Mouse (Mus musculus) cerebellum, postnatal 14 days (tissue): ENCODE results near the gene Inpp5e.

Source experiments
- DNase-seq, 2 experiments: peaks; one replicate each; pipeline ENCODE4 v3.0.0; 2021; ENCODE audit warnings: mixed read lengths in 2 of 2

The Inpp5e gene

GRCm38 (mm10) chr2:26359983-26360382 is 49.0 kb downstream of the Inpp5e start:
- peak; percentile 41 to 64 for DNase-seq

DNA sequence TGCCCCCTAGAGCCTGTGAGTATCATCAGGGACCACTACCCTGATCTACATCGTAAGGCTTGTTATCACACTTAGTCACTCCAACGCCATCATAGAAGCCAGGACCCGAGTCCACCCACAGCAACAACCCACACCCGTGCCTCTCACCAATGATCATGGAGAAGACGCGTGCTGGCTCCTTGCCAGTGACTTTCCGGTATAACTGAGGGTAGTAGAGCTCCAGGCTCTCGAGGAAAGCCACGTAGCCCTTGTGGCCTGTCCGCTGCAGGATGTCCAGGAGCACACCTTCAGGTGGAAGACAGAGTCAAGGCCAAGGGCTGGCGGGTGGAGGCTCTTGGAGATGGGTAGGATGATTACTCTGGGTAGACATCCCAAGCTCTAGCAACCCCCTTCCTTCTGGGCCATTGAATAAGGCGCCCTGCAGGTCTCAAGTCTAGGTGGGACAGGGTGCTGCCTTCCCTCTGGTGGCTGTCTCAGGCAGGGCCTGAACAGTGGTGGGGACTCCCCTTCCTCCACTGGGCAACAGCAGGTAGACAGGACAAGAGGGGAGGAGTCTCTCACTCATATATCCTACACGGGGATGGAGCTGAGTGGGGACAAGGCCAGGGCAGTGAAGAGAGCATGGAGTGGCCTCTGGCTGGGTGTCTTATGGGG is 50.2 kb downstream of the Inpp5e start:
- peak in 1 of 2 experiments; percentile 21 for DNase-seq

- peak; percentile 34 to 54 for DNase-seq
Observed at GRCm38 (mm10) chr2:26357484-26357883, 51.5 kb downstream of the Inpp5e start.

GRCm38 (mm10) chr2:26356678-26357077 is 52.3 kb downstream of the Inpp5e start:
- DNase-seq = no peak

DNA sequence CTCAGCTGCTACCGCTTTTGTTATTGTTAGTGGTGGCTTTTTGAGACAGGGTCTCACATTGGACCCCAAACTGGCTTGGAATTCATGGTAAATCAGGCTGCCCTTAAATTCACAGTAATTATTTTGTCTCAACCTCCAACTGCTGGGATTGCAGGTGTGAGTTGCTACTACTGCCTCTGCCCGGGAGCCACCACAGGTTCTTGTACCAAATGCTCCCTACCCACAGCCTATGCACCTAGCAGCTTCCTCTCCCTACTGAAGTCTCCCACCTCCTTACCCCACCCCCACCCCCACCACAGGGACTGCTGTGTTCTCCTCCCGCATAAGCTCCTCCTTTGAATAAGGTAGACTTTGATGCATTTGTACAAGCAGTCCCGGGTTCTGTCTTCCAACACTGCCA is 52.8 kb downstream of the Inpp5e start:
- no peak for DNase-seq

DNA sequence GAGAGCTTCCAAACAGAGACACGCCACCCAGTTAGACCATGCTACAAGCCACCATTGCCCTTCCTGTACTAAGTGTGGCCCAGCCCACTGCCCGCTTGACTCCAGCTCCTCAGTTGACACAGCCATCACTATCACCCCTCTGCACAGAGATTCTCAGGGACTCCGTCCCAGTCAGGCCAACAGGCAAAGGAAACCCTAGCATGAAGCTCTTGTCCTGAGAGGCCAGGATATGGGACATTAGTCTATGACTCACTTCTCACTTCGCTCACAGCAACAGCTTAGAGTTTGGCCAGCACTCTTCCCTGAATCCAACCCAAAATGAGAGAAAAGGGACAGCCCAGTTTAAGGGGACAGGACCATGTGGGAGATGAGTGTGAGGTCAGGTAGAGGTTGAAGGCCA is 54.6 kb downstream of the Inpp5e start:
- DNase-seq = no peak

DNA sequence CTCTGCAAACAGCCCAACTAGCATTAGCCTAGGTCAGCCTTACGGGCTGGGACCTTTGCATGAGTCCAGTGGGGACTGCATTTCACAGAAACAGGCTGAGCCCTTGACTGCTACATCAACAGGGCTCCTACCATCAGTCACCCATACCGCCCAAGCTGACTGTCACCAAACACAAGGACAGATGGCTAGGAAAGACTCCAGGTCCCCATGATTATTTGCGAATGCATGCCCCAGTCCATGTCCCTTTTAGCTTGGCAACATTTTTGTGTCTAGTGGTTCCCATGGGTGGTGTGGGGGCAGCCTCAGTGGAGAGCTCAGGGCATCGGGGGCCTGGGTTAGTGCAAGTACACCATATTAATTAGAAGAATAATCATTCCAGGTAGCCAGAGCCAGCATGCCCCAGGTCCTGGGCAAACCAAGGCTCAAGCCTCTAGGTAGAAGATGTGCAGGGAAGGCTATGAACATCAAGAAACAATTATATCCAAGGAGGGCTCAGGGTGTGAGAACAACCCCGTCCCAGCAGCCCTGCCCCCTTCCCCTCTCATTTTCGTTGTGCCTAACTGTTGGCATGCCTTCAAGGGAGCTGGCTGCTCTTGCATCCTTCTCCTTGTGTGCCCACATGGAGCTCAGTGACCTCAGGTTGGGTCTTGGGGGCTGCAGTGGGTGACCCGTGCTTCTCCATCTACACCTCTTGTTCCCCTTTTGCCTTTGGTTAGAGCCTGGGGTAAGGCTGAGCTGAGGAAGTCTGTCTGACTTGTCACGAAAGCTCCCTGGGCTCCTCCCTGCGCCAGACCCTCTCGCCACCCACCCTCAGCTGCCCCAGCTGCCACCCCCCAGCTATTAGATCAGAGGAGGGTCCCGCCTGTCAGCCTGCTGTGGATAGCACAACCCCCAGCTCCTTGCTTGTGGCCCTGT is 55.7 kb downstream of the Inpp5e start:
- DNase-seq = peak; percentile 48 to 61

DNA sequence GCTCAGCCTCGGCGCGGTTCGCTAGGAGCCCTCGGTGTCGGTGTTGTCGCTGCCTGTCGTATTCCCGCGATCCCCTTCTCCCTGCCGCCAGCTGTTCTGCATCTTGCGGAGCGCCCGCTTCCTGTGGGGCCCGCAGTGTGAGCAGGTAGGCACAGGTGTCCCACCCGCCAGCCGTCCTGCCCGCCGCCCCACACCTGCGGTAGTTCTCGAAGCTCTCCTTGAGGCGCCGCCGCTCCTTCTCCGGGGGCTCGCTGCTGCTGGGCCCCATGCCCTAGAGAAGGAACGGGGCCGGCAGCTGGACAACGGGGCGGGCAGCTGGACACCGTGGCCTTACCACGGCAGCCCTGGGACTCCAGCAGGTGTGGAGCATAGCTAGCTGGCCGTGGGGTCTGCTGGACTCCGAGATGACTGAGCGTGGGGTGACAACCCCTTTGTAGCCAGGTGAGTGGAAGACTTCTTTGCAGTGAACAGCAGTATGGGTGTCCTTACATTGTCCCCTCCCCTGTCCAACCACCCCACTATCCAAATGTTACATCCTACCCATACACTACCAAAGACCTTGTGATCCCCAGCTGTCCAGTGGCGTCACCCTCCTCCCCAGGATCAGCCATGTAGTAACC is 56.6 kb downstream of the Inpp5e start:
- peak in 1 of 2 experiments; percentile 73 for DNase-seq

- peak; percentile 97 for DNase-seq
Observed at GRCm38 (mm10) chr2:26351358-26352290, 57.4 kb downstream of the Inpp5e start, which contains the start of gene Dnlz. Gene Dnlz (minus strand): TSS chr2:26352110.

DNA sequence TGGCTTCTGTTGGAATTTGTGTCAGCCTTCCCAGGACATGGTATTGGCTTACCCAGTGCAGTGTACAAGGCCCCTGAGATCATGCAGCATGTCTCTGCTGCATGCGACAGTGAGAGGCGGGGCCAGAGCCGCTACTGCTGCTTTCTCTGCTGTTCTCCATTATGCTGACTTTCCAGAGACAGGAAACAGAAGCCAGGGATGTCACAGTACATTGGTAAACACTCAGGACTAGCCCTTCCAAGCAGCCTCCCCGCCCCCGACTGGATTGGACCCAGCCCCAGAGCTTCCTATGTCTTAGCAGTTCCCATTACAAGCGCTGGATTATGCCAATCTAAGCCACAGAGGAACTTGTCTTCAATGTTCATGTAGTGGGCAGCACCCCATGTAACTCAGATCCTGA is 60.8 kb downstream of the Inpp5e start:
- no peak for DNase-seq
